Mouse (Mus musculus) myocyte (in vitro differentiated cells): Measurements from ENCODE around the gene Rpp25. TPM values are rescaled to one million over a fixed set of nuclear protein-coding genes. Genes with fewer than 3 reads are reported as not detected.

Experiments used
- H3K27me3 ChIP-seq: one replicate; pipeline ENCODE4 v1.6.1; 2011; ENCODE audit not compliant: control insufficient read depth, insufficient read depth, insufficient read length
- H3K36me3 ChIP-seq: one replicate; pipeline ENCODE4 v1.6.1; 2011; ENCODE audit not compliant: control insufficient read depth, insufficient read depth
- H3K4me2 ChIP-seq: one replicate; pipeline ENCODE4 v1.6.1; 2011; ENCODE audit warnings: low read depth, control low read depth
- H3K4me3 ChIP-seq: one replicate; pipeline ENCODE4 v1.5.1; 2011; ENCODE audit warnings: mild to moderate bottlenecking, control low read depth, moderate library complexity
- H3K79me2 ChIP-seq: one replicate; pipeline ENCODE4 v1.6.1; 2011; ENCODE audit not compliant: control insufficient read depth, insufficient read depth
- H3ac ChIP-seq: one replicate; pipeline ENCODE4 v1.6.1; 2011; ENCODE audit not compliant: control insufficient read depth, insufficient read length
- CEBPB ChIP-seq: IDR thresholded peaks from 2 replicates; pipeline ENCODE4 v1.6.1; 2011; ENCODE audit warnings: mild to moderate bottlenecking, moderate library complexity; ENCODE audit not compliant: poor library complexity, insufficient read depth, severe bottlenecking
- E2F4 ChIP-seq: IDR thresholded peaks from one replicate; pipeline ENCODE4 v1.6.1; 2011; ENCODE audit warnings: mild to moderate bottlenecking, control low read depth, moderate library complexity; ENCODE audit not compliant: insufficient read depth
- MAX ChIP-seq: IDR thresholded peaks from one replicate; pipeline ENCODE4 v1.6.1; 2011; ENCODE audit warnings: low read depth, mild to moderate bottlenecking, control low read depth
- MYOD1 ChIP-seq, 3 experiments: IDR thresholded peaks; one replicate each; pipeline ENCODE4 v1.6.1; 2011; ENCODE audit warnings: control low read depth in 2 of 3, low read depth in 2 of 3, mild to moderate bottlenecking in 2 of 3, moderate library complexity in 1 of 3; ENCODE audit not compliant: insufficient read length in 2 of 3, control insufficient read depth in 1 of 3
- MYOG ChIP-seq, 3 experiments: IDR thresholded peaks; one replicate each; pipeline ENCODE4 v1.6.1; 2011; ENCODE audit warnings: control low read depth in 2 of 3, low read depth in 2 of 3, mild to moderate bottlenecking in 2 of 3; ENCODE audit not compliant: insufficient read length in 2 of 3, control insufficient read depth in 1 of 3, insufficient read depth in 1 of 3
- POLR2A ChIP-seq: IDR thresholded peaks from one replicate; pipeline ENCODE4 v1.6.1; 2011; ENCODE audit warnings: low read depth, mild to moderate bottlenecking, control low read depth, moderate library complexity; ENCODE audit not compliant: insufficient read length
- POLR2AphosphoS2 ChIP-seq: IDR thresholded peaks from one replicate; pipeline ENCODE4 v1.6.1; 2011; ENCODE audit warnings: low read depth, control low read depth; ENCODE audit not compliant: insufficient read length
- REST ChIP-seq: IDR thresholded peaks from one replicate; pipeline ENCODE4 v1.6.1; 2011; ENCODE audit warnings: mild to moderate bottlenecking, control low read depth, moderate library complexity; ENCODE audit not compliant: insufficient read depth, insufficient read length
- SRF ChIP-seq: IDR thresholded peaks from one replicate; pipeline ENCODE4 v1.6.1; 2011; ENCODE audit warnings: low read depth; ENCODE audit not compliant: control insufficient read depth, insufficient read length
- TCF12 ChIP-seq: IDR thresholded peaks from one replicate; pipeline ENCODE4 v1.6.1; 2011; ENCODE audit warnings: mild to moderate bottlenecking, control low read depth; ENCODE audit not compliant: poor library complexity, insufficient read depth, severe bottlenecking
- TCF3 ChIP-seq: IDR thresholded peaks from one replicate; pipeline ENCODE4 v1.6.1; 2011; ENCODE audit warnings: low read depth, control low read depth; ENCODE audit not compliant: insufficient read length
- USF1 ChIP-seq: IDR thresholded peaks from one replicate; pipeline ENCODE4 v1.6.1; 2011; ENCODE audit warnings: low read depth, mild to moderate bottlenecking, control low read depth, moderate library complexity
- polyA plus RNA-seq: library from polyadenylated mRNA; unstranded; fragments of >200 nt; fragmentation: generic; extraction: Trizol; gene quantifications from one replicate; pipeline ENCODE4 v1.2.1, GENCODE M21; 2012; ENCODE audit warnings: missing spikeins

The Rpp25 gene
- polyA plus RNA-seq, 1 experiment = 0.11 TPM

DNA sequence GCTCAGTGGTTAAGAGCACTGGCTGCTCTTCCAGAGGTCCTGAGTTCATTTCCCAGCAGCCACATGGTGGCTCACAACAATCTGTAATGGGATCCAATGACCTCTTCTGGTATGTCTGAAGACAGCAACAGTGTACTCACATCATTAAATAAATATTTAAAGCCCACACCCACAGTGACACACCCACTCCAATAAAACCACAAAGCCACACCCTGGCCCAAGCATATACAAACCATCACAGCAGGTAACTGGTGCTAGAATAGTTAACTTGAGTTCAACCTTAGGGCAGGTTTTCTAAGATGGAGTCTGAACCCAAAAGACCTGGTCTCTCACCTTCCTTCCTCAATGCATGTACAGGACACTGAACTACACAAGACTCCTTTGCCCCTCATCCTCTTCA, 8.9 kb upstream of the Rpp25 start:
- no peak overlapping the region for H3ac ChIP-seq
- no peak for TF ChIP-seq E2F4
- TF ChIP-seq MYOD1 (IDR thresholded peaks at IDR 0.05; ENCODE audit: control insufficient read depth in 1 of 3, insufficient read length in 2 of 3, low read depth in 2 of 3) = no peak
- TF ChIP-seq MYOG (IDR thresholded peaks at IDR 0.05; ENCODE audit: control insufficient read depth in 1 of 3, insufficient read depth in 1 of 3, insufficient read length in 2 of 3, low read depth in 2 of 3) = no peak
- TF ChIP-seq MAX = no peak
- no peak for TF ChIP-seq POLR2AphosphoS2
- TF ChIP-seq CEBPB = no peak
- no peak for TF ChIP-seq TCF12
- TF ChIP-seq POLR2A = no peak
- no peak overlapping the region for H3K4me3 ChIP-seq
- H3K27me3 ChIP-seq = no peaks in the 10 kb centered on the region
- no peaks in the 10 kb centered on the region for H3K79me2 ChIP-seq
- no peaks in the 10 kb centered on the region for H3K36me3 ChIP-seq
- no peak overlapping the region for H3K4me2 ChIP-seq

DNA sequence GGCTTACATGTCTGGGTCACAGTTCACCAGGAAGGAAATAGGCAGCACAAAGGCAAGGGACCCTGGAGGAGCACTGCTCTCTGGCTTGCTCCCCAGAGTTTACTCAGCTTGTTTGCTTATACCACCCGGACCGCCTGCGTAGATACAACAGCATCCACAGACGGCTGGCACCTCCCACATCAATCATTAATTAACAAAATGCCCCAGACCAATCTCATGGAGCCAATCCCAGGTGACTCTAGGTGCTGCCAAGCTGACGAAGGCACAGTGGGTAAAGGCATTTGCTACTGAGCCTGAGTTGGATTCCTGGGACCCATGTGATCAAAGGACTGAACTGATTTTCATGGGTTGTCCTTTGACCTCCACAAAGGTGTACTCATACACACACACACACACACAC, 6.6 kb upstream of the Rpp25 start:
- Histone ChIP-seq H3K36me3 (no peaks in the 10 kb centered on the region), H3K4me2 (no peak overlapping the region), H3K4me3 (no peak overlapping the region), H3ac (no peak overlapping the region), H3K27me3 (peaks cover 8% of the 10 kb centered on the region), H3K79me2 (no peaks in the 10 kb centered on the region)
- TF ChIP-seq REST (no peak), MYOG (IDR thresholded peaks at IDR 0.05; ENCODE audit: control insufficient read depth in 1 of 3, insufficient read depth in 1 of 3, insufficient read length in 2 of 3, low read depth in 2 of 3) (no peak), POLR2AphosphoS2 (no peak), TCF12 (no peak), SRF (no peak), CEBPB (no peak), USF1 (no peak), E2F4 (no peak), TCF3 (no peak), MYOD1 (IDR thresholded peaks at IDR 0.05; ENCODE audit: control insufficient read depth in 1 of 3, insufficient read length in 2 of 3, low read depth in 2 of 3) (no peak), POLR2A (no peak)

DNA sequence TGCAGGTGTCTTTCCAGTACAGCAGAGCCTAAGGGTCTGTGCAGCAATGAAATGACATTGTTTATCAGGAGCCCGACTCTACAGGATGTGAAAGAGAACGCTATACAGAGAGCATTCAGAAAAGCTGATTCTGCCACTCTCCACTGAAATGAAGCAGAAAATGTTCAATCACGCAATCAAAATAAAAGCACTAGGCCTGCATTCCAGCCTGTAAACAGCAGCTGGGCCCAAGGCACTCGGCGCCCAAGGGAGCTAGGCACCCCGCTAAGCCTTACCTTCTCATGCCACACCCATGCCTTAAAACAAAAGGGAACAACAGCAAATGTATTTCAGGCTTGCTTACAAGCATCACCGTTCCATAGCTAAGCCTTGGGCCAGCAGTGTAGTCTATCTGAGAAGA, 5.3 kb upstream of the Rpp25 start:
- no peak overlapping the region for H3K4me3 ChIP-seq
- H3K36me3 ChIP-seq = no peaks in the 10 kb centered on the region
- no peak overlapping the region for H3K4me2 ChIP-seq
- H3ac ChIP-seq = no peak overlapping the region
- TF ChIP-seq POLR2A (no peak), CEBPB (no peak), SRF (no peak), USF1 (no peak), MAX (no peak), TCF3 (no peak)
- peaks cover 8% of the 10 kb centered on the region for H3K27me3 ChIP-seq
- H3K79me2 ChIP-seq = no peaks in the 10 kb centered on the region

DNA sequence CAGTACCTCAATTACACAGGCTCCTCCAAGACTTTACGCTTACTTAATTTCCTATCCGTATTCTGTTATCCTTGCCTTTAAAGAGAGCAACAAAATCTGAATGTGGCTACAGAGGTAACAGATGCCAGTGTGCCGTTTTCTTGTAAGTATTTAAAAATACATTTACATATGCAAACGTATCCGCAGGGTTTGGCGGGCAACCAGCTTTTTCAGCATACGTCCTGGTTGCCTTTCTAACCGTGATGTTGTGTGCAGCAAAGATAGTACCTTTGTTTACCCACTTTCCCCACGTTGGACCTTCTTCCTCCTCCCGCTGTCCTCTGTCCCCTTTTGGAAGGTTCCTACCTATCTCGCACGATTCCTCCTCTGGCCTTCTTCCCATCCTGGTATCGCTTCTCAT, 2.4 kb upstream of the Rpp25 start:
- TF ChIP-seq SRF (no peak), POLR2A (no peak), CEBPB (no peak), MAX (no peak)
- Histone ChIP-seq H3K27me3 (peaks cover 8% of the 10 kb centered on the region), H3K4me2 (no peak overlapping the region), H3ac (no peak overlapping the region), H3K79me2 (no peaks in the 10 kb centered on the region), H3K36me3 (no peaks in the 10 kb centered on the region), H3K4me3 (no peak overlapping the region)

DNA sequence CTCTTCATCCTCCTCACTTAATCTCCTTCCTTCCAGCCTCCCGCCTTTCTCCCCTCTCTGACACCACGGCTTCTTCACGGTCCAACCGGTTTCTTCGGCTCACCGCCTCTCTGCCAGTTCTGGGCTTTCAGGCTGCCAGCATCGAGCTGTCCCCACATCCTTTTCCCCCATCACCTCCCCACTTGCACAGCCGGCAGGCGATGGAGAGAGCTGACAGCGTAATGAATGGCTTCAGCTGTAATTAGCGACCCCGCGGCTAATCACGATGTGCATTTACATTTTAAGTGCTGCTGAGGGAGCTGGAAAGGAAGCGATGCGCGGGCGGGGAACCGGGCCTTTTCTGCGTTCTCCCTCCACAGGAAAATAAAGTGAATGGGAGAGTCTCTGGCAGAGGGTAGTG, 2.0 kb upstream of the Rpp25 start:
- Histone ChIP-seq H3K36me3 (no peaks in the 10 kb centered on the region), H3K4me2 (no peak overlapping the region), H3K79me2 (no peaks in the 10 kb centered on the region), H3K4me3 (no peak overlapping the region), H3K27me3 (peaks cover 8% of the 10 kb centered on the region), H3ac (no peak overlapping the region)
- TF ChIP-seq E2F4 (no peak), REST (no peak), POLR2AphosphoS2 (no peak), POLR2A (no peak), TCF12 (no peak), MAX (no peak), MYOG (IDR thresholded peaks at IDR 0.05; ENCODE audit: control insufficient read depth in 1 of 3, insufficient read depth in 1 of 3, insufficient read length in 2 of 3, low read depth in 2 of 3) (no peak), USF1 (no peak), MYOD1 (IDR thresholded peaks at IDR 0.05; ENCODE audit: control insufficient read depth in 1 of 3, insufficient read length in 2 of 3, low read depth in 2 of 3) (no peak), SRF (no peak), CEBPB (no peak), TCF3 (no peak)
